Mouse (Mus musculus) cortical plate, adult 2 months (tissue): ENCODE measurements around the gene Spsb2.

ENCODE experiments used
- CTCF ChIP-seq: fragments of 200-500 bp; IDR thresholded peaks from 2 replicates; pipeline ENCODE4 v1.5.1; 2011; ENCODE audit warnings: mild to moderate bottlenecking, control low read depth, low read length; ENCODE audit not compliant: insufficient read depth; ENCODE audit errors: extremely low read depth
- POLR2A ChIP-seq: fragments of 200-500 bp; IDR thresholded peaks from 2 replicates; pipeline ENCODE4 v1.6.1; 2011; ENCODE audit warnings: mild to moderate bottlenecking, low read length, control low read depth; ENCODE audit not compliant: insufficient read depth; ENCODE audit errors: extremely low read depth

DNA sequence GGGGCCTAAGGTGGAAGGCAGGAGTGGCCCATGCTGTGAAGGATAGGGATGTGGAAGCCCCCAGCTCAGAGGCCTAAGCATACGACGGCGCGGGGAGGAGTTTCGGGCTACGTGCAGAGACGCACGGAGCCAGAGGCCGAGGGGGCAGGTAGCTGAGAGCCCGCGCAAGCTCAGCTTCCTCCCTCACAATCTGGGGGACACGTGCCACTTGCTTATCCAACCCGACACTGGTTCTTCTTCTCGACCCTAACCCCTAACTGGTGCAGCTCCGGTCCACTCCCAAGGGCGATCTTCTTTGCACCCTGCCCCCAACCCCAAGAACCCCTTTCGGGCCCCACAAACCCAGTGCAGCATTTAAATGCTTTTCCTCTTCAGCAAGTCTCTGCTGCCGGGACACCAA lies 5.0 kb downstream of the Spsb2 start:
- TF ChIP-seq POLR2A = peak; percentile 70; the same call in 1 of the 2 replicates
- no peak for TF ChIP-seq CTCF
